Mouse (Mus musculus): ENCODE results near the gene Khnyn.

The Khnyn gene

DNA sequence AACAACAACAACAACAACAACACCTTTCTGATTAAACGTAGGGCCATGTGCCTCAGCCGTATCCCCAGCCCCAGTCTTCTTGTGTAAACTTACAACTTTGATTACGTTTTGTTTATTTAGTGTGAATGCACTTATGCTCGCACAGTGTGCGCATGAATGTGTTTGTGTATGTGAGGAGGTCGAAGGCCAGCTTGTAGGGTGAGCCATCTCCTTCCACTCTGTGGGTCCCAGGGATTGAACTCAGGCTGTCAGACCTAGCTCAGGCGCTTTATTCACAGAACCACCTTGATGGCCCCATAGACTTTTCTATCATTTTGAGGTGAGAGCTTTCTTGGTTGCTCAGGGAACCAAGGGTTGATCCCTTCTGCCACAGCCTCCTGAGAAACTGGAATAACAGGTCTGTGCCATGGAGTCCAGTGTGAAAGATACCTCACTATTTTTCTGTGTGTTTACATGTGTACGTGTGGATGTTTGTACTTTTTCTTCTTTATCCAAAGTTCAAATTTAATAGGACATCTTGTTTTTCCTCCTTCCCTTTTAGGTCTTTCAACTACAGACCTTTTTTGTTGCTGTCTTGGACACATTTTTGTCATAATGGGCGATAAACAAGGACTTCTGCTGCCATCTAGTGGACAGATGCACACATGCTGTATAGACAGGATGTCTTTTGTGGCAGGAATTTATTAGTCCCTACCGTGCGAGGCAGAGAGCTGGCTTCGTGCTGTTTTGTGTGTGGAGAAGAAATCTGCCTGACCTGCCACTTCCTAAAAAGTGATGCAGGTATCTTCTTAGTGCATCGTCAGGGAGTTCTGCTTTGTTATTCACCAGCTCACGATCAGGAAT lies 33.7 kb downstream of the Khnyn start:
- DNase-seq (ENCODE audit: low read depth in 1 of 2, low spot score in 2 of 2) = peak in 1 of 2 experiments; percentile 27

DNA sequence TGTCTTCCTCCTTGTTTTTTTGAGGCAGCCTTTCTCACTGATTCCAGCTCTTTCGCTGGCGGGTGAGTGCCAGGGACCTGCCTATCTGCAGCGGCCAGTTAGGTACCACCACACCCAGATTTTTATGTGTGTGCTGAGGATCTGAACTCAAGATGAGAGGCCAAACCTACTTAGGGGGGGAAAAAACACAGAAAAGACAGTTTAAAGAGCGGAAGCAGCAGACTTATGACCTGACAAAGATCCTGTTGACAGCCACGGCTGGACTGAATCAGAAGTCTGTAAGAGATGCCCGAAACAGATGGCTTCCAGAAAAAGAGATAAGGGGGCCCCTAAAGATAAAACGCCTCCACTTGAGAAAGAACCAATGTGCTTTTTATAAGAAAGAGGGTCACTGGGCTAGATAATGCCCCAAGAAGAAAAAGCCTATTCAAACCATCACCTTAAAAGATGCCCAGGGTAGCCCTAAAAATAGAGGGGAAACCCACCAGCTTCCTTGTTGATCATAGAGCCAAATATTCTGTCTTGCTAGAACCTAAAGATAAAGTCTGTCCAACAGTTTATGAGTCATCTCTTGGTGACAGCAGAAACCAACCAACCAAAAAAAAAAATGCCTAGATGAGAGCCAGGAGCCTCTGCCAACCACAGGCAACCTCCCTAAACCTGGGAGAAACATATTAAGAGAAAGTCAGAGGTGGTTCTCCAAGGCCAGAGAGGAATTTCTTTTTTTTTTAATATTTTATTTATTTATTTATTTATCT lies 37.9 kb downstream of the Khnyn start:
- DNase-seq (ENCODE audit: low read depth in 1 of 2, low spot score in 2 of 2) = no peak

DNA sequence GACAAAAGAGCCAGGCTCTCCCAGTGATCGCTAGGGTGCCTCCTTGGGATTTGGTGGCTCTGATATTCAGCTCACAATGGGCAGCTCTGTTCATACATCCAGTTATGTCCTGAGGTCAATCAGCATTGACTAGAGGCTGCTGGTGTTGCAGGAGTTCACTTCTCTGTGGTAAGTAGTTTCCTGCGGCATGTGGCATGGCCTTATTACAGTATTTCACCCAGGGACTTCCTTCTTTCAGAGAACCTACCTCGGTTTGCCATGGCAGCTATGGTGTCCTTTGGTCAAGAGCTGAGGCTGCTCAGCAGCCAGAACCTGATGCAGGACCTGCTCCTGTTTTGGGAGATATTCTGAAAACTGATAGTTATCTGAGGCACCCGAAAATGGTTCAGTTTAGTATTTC lies 42.1 kb downstream of the Khnyn start:
- DNase-seq (ENCODE audit: low read depth in 1 of 2, low spot score in 2 of 2) = no peak

DNA sequence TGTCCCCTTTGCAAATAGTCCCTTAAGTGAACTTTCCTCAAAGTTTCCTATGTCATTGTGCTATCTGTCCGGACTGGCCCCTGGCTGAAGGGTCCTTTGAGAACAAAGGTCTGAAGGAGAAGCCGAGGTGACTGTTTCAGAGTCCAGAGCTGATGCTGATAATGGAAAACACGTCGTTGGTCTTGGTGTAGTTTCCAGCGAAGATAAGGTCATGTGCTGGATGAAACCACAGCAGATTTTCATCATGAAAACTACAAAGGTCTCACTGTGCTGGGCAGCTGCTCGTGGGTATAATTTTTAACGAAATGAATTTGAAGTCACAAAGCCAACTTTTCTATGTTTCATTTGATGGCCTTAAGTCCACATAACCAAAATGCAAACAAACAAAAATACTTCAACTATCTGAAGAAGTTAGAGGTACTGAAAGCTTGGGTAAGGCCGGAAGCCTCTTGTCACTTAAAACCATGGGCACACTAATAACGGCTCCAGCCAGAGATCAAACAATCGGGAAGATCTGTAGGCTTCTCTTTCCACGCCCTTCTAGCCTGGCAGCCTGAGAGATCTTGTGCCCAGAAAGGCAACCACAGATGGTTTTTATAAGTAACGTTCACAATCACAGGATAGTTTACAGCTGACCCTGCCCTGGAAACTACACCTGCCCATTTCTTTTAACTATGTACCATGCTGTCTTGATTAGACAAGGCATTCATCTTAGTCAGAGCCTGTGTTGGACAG lies 44.7 kb downstream of the Khnyn start:
- DNase-seq (ENCODE audit: low read depth in 1 of 2, low spot score in 2 of 2) = no peak

DNA sequence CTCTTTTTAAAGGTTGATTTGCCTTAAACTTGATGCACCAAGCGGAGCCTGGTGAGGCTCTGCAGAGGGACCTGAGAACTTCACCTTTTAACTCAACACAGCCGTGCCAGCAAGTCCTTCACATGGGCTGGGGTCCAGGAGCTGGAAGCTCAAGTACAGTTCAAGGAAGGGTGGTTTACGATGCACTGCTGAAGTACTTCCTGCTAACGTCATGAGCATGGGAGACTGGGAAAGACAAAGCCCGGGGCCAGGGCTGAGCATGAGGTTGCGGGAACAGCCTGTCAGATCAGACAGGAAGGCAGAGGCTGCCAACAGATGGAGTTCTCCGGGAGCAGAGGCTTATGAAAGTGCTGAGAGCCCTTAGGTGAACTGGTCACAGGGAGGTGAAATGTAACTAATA lies 48.8 kb downstream of the Khnyn start:
- DNase-seq (ENCODE audit: low read depth in 1 of 2, low spot score in 2 of 2) = no peak

DNA sequence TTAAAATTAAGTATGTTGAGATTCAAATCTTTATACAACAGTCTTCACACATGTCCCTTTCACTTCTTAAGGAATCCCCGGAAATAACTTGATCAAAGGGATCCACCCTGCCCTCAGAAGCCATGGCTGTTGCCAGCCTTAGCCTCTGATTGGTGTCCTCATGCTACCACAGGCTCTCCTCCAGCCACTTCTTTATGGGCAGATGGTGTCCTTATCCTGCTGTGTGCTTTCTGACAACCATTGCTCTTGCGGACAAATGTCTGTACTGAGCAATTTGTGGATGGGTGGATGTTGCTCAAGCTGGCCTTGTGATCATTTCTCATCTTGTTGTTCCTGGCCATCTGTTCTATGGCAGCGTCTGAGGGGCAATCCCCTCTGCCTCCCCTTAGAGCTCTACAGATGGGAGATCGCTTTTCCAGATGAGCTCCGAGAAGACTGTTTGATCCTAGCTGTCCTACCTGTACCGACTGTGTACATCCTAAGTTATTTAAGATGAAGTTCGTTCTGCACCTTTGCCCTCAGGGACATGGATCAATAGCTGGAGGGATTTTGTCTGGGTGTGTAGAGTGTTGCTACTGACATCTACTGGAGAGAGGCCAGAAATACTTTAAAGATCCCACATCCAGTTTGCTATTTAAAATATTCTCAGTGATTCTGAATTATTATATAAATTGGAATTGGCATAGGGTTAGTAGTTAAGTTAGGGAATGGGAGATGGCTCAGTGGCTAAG lies 55.5 kb downstream of the Khnyn start:
- no peak for DNase-seq (ENCODE audit: low read depth in 1 of 2, low spot score in 2 of 2)

DNA sequence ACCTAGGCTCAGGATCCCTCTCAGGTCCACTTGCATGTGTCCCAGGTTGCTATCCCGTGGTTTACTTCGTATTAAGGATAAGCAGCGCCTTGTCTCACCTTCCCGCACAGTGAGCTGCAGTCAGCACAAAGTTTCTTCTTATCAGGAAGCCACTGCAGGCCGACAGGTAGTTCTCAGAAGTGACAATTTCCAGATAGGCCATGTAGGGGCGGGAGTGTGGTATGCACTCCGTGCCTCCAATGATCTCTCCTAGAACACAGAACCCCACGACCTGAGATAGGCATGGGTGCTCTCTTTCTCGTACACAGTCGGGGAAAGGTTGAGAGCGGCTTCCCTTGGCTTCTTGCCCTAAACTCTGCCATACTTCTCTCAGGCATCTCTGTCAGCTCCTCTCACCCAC lies 58.9 kb downstream of the Khnyn start:
- no peak for DNase-seq (ENCODE audit: low read depth in 1 of 2, low spot score in 2 of 2)

DNA sequence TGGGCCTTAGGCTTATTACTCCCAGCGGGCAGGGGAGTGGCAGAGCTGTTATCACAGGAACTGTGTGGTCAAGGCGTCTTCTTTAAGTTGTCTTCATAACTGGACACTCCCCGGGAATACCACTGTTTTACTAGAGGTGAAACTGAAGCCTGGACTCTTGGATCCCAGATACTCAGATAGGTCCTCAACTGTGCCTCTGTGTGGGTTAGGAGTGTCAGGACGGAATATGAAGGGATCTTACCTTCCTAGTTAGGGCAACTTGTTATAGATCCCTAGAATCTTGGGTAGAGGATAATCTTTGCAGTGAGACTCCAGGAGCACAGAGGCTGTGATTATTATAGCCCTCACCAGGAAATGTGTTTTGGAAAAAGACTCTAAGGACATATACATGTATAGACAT lies 59.8 kb downstream of the Khnyn start, which contains the start of gene Cma1:
Cma1 (minus strand) TSS at position 101 of the 400 bp plus-strand sequence.
- no peak for DNase-seq (ENCODE audit: low read depth in 1 of 2, low spot score in 2 of 2)

DNA sequence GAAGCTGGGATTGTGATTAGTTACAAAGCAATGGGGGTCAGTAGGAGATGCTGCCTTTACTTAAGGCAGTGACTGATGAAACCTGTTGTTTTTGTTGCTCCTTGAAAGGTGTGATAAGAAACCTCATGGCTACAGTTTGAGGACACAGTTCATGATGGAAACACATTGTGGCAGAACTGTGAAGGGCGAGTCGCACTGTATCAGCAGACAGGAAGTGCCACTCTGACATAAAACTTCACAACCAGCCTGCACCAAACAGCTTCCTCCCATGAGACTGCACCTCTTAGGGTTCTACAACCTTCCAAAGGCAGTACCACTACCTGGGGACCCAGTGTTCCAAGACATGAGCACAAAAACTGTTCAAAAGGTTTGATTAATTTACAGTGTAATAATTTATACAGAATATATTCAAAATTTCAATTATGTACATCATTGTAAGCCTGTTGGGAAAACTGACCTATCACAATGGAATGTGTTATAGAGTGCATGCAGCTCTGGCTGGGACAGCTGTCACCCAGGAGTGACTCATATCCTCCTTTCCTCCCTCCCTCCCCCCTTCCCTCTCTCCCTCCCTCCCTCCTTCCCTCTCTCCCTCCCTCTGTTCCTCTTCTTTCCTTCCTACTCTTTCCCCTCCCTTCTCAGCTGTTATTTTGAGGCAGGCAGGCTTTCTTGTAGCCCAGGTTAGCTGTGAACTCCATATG lies 61.7 kb downstream of the Khnyn start:
- DNase-seq (ENCODE audit: low read depth in 1 of 2, low spot score in 2 of 2) = no peak

All from monocyte, adult 2 months (primary cell).